Mouse (Mus musculus) T-helper 2 cell (primary cell): ENCODE results near the gene Kcnj6.

Source experiments
- in situ Hi-C: fragments of 300-600 bp; cut with MboI, MseI; formaldehyde crosslinking; loops from one replicate; pipeline ENCODE4 v1.15.1; 2025; ENCODE audit warnings: high pct_unique_total_duplicates

The Kcnj6 gene

GRCm38 (mm10) chr16:94719488-94719887 is 278.0 kb downstream of the Kcnj6 start:
- in situ Hi-C loops, result no loop called here

GRCm38 (mm10) chr16:94718919-94719318 is 278.6 kb downstream of the Kcnj6 start:
- in situ Hi-C loops, result no loop called here

- in situ Hi-C loops, result no loop called here
These were observed 280.4 kb downstream of the Kcnj6 start for GRCm38 (mm10) chr16:94717051-94717450.

- in situ Hi-C loops, result no loop called here
These were observed 283.0 kb downstream of the Kcnj6 start for GRCm38 (mm10) chr16:94714483-94714882.

- in situ Hi-C loops, result no loop called here
These were observed 283.9 kb downstream of the Kcnj6 start for GRCm38 (mm10) chr16:94713480-94714094.

GRCm38 (mm10) chr16:94701971-94702370 is 295.5 kb downstream of the Kcnj6 start:
- in situ Hi-C loops, result no loop called here

GRCm38 (mm10) chr16:94701141-94701540 is 296.4 kb downstream of the Kcnj6 start:
- in situ Hi-C loops, result no loop called here
